Comparison of ENCODE assay signal across 24 mouse cellular contexts in genomic region chr5:120818999-120819398, GRCm38 (mm10). TPM values are rescaled to one million over a fixed set of nuclear protein-coding genes. Genes with fewer than 3 reads are reported as not detected.
"Had no signal": no experiment of that assay in that cellular context is flagged by ENCODE, and none has a peak within 500 bp of the region (broad histone marks: within the 10 kb centered on the region; RNA-seq: fewer than 3 reads in every experiment).

No protein-coding gene starts in this region.

- H3K4me3 ChIP-seq: neural tube, embryonic 13.5 days; neural tube, embryonic 15.5 days; stomach, embryonic 15.5 days had no signal

- H3K4me1 ChIP-seq: neural tube, embryonic 13.5 days; neural tube, embryonic 15.5 days; stomach, embryonic 15.5 days had no signal

- H3K27me3 ChIP-seq: neural tube, embryonic 13.5 days; neural tube, embryonic 15.5 days; stomach, embryonic 15.5 days had no signal

- H3K4me2 ChIP-seq: neural tube, embryonic 13.5 days; neural tube, embryonic 15.5 days; stomach, embryonic 15.5 days had no signal

- H3K36me3 ChIP-seq: neural tube, embryonic 13.5 days; neural tube, embryonic 15.5 days; stomach, embryonic 15.5 days had no signal

- H3K9ac ChIP-seq: neural tube, embryonic 13.5 days; neural tube, embryonic 15.5 days; stomach, embryonic 15.5 days had no signal

- DNase-seq: retina, postnatal 1 day; right cerebral cortex, adult 18-20 months; right cerebral cortex, postnatal 14 days; right cerebral cortex, postnatal 25 days; right cerebral cortex, postnatal 4 days; spleen, adult 18-20 months; thymus, adult 18-20 months; thymus, adult 2 months; thymus, postnatal 14 days; thymus, postnatal 25 days; thymus, postnatal 36 days; thymus, postnatal 4 days had no signal

- H3K27ac ChIP-seq: neural tube, embryonic 13.5 days; neural tube, embryonic 15.5 days; stomach, embryonic 15.5 days; stomach, postnatal 0 days had no signal

- H3K9me3 ChIP-seq: stomach, embryonic 15.5 days had no signal

RNA-seq across cellular contexts. Expression of gene Oas1e, which starts 23.7 kb away (rescaled TPM):
- polyA plus RNA-seq: stomach, embryonic 14.5 days; stomach, embryonic 15.5 days; stomach, embryonic 16.5 days; stomach, postnatal 0 days; testis, adult 2 months had no signal

RNA-seq across cellular contexts. Expression of gene Oas1f, which starts 28.2 kb away (rescaled TPM):
- total RNA-seq: neutrophil, adult 5-6 weeks had no signal
- polyA plus RNA-seq: neural tube, embryonic 13.5 days; neural tube, embryonic 14.5 days; neural tube, embryonic 15.5 days; spleen, adult 2 months; stomach, embryonic 15.5 days; stomach, embryonic 16.5 days; stomach, postnatal 0 days; testis, adult 2 months had no signal

RNA-seq across cellular contexts. Expression of gene Oas3, which starts 41.5 kb away (rescaled TPM):
- polyA plus RNA-seq: stomach, embryonic 14.5 days had no signal

RNA-seq across cellular contexts. Expression of gene Oas1h, which starts 42.2 kb away (rescaled TPM):
- total RNA-seq: neutrophil, adult 5-6 weeks had no signal
- polyA plus RNA-seq: neural tube, embryonic 13.5 days; neural tube, embryonic 14.5 days; neural tube, embryonic 15.5 days; small intestine, adult 2 months; spleen, adult 2 months; stomach, embryonic 14.5 days; stomach, embryonic 15.5 days; stomach, embryonic 16.5 days; stomach, postnatal 0 days; testis, adult 2 months; urinary bladder, adult 2 months had no signal
